Mouse (Mus musculus) forebrain, embryonic 14.5 days (tissue): ENCODE data around the gene Ank2. TPM values are rescaled to one million over a fixed set of nuclear protein-coding genes. Genes with fewer than 3 reads are reported as not detected.
A peak's percentile ranks its signal among the peaks of the same experiment; 100 is the strongest.

ENCODE experiments used
- ATAC-seq: fragments of 200-750 bp; cut with Nextera tagmentation; 2 replicates; pipeline ENCODE4 v1.8.0; 2017; ENCODE audit warnings: mild to moderate bottlenecking, moderate library complexity
- DNase-seq: peaks from one replicate; pipeline ENCODE4 v3.0.0-alpha.2; 2015; ENCODE audit warnings: low spot score
- H3K27ac ChIP-seq: fragments of 300-500 bp; sonication (generic); 2 replicates; pipeline ENCODE4 v1.5.1; 2014; ENCODE audit warnings: low read depth, mild to moderate bottlenecking, control low read depth, low read length, moderate library complexity
- H3K27me3 ChIP-seq: fragments of 300-500 bp; sonication (generic); replicated peaks from 2 replicates; pipeline ENCODE4 v1.6.1; 2014; ENCODE audit warnings: low read length, control low read depth, mixed read lengths; ENCODE audit not compliant: control insufficient read depth, insufficient read depth
- H3K36me3 ChIP-seq: fragments of 300-500 bp; sonication (generic); 2 replicates; pipeline ENCODE4 v1.6.1; 2014; ENCODE audit warnings: low read length, control low read depth; ENCODE audit not compliant: control insufficient read depth, insufficient read depth
- H3K4me1 ChIP-seq: fragments of 300-500 bp; sonication (generic); 2 replicates; pipeline ENCODE4 v1.6.1; 2014; ENCODE audit warnings: antibody characterized with exemption, low read length, control low read depth; ENCODE audit not compliant: control insufficient read depth, insufficient read depth
- H3K4me2 ChIP-seq: fragments of 300-500 bp; sonication (generic); 2 replicates; pipeline ENCODE4 v1.6.1; 2014; ENCODE audit warnings: mild to moderate bottlenecking, control low read depth, low read length
- H3K4me3 ChIP-seq: fragments of 300-500 bp; sonication (generic); 2 replicates; pipeline ENCODE4 v1.5.1; 2014; ENCODE audit warnings: low read depth, low read length, control low read depth
- H3K9ac ChIP-seq: fragments of 300-500 bp; sonication (generic); 2 replicates; pipeline ENCODE4 v1.6.1; 2014; ENCODE audit warnings: mild to moderate bottlenecking, low read length, control low read depth, moderate library complexity
- H3K9me3 ChIP-seq: fragments of 300-500 bp; sonication (generic); replicated peaks from 2 replicates; pipeline ENCODE4 v1.6.1; 2016; ENCODE audit warnings: low read length, control low read depth, mixed read lengths; ENCODE audit not compliant: control insufficient read depth
- whole genome bisulfite sequencing: fragments of 180-500 bp; shearing (Covaris S2); extraction: QIAGEN DNeasy Blood & Tissue Kit; methylation state at CpG from one replicate; pipeline ENCODE4 v1.1.7; 2014; 5-methylcytosine and 5-hydroxymethylcytosine counted together
- polyA plus RNA-seq: library from polyadenylated mRNA; unstranded; fragments of >200 nt; fragmentation: Nextera tagmentation; extraction: Ambion mirVana; gene quantifications from 2 replicates; pipeline ENCODE4 v1.2.1, GENCODE M21; 2014

Gene Ank2
- polyA plus RNA-seq, 1 experiment from 2014 or later: 61.8 TPM

DNA sequence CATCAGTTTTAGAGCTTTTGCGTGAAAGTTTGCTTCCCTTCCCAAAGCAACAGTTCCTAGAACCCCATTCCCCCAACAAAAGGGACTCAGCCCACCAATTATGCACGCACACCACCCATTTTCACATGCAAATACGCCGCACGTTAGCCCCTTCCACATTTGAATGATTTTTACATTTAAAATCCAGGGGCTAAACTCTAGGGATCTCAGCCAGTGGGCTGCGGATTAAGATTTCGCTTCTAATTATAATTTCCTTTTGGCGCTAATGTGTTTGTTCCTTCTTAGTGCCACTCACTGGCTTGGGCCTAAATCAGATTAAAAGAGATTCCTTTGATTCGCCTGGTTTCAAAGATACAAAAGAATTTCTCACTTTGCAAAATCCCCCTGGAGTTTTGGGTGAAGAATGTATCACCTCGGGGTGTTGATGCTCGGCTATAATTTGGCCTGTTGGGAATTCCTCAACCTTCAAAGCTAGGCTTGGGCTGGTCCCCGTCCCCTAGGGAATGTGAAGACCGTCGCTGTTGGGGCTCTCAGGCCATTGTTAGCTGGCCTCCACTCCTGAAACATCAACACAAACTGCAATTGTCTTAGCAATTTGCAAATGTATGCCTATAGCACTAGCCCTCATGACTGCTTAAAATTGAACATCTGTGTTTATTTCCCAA lies 35.2 kb downstream of the Ank2 start:
- H3K27ac ChIP-seq: no peak overlapping the region
- DNase-seq: peak; percentile 85
- H3K27me3 ChIP-seq: no peaks in the 10 kb centered on the region
- ATAC-seq: peak; percentile 83
- H3K9ac ChIP-seq: no peak overlapping the region
- WGBS: 4% methylated on average over 14 of the region's 14 CpGs
- H3K36me3 ChIP-seq: no peaks in the 10 kb centered on the region
- H3K9me3 ChIP-seq: no peaks in the 10 kb centered on the region
- H3K4me1 ChIP-seq: peaks cover 11% of the 10 kb centered on the region
- 0 out of 2 replicates have a peak overlapping the region, but pooled peaks have one; percentile 1 for H3K4me2 ChIP-seq
- no peak overlapping the region for H3K4me3 ChIP-seq

DNA sequence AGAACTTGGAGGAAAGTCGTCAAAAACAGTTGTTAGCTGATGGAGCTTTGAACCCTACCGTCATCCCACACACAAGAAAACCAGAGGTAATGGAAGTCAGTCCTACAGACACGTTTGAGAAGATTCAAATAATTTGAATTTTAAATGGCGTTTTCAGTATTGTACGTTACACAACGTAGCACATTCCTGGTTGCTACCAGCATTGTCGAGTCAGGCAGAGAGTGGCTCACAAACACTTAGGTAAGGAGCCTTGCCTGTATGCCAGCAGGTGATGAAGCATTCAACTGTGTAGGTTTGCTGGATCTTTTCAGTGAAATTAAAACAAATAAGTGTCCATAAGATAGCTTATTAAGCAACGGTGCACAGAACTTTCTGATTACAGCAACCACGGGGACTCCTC lies 36.0 kb downstream of the Ank2 start:
- Histone ChIP-seq H3K4me3 (no peak overlapping the region), H3K9me3 (no peaks in the 10 kb centered on the region), H3K4me2 (no peak overlapping the region), H3K36me3 (no peaks in the 10 kb centered on the region), H3K4me1 (peaks cover 11% of the 10 kb centered on the region), H3K9ac (no peak overlapping the region), H3K27ac (no peak overlapping the region), H3K27me3 (no peaks in the 10 kb centered on the region)
- 0 out of 2 replicates have a peak, but pooled peaks have one; percentile 9 for ATAC-seq
- DNase-seq: no peak
- 5% methylated on average over 9 of the region's 9 CpGs for WGBS

GRCm38 (mm10) chr3:127462413-127462812 lies 36.7 kb downstream of the Ank2 start:
- H3K4me2 ChIP-seq: no peak overlapping the region
- no peak overlapping the region for H3K27ac ChIP-seq
- no peaks in the 10 kb centered on the region for H3K9me3 ChIP-seq
- H3K36me3 ChIP-seq: no peaks in the 10 kb centered on the region
- DNase-seq: no peak
- peaks cover 11% of the 10 kb centered on the region for H3K4me1 ChIP-seq
- 67% methylated on average over 6 of the region's 6 CpGs for WGBS
- no peak overlapping the region for H3K9ac ChIP-seq
- no peak overlapping the region for H3K4me3 ChIP-seq
- ATAC-seq: no peak
- H3K27me3 ChIP-seq: no peaks in the 10 kb centered on the region

DNA sequence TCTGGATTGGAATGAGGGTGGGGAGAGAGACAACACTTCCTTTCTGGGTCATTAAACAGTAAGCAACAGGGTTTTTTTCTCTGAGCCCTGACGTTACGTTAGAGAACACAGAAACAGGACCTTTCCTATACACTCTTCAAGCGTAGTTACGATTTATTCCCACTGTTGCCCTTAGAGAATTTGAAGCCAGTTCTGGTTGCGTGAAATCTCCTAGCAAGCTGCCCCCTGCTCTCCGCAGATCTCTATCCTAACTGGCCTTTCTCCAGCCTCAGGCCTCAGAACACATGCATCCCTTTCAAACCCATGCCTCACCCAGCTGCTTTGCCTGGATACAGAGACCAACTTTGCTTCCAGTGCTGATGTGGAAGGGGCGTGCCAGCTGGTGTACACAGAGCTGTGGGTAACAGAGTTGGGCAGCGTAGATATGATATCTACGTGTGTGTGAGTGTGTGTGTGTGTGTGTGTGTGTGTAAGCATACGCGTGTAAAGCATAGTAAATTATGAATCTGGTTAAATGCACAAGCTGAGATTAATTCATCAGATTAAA lies 38.2 kb downstream of the Ank2 start:
- Histone ChIP-seq H3K27me3 (no peaks in the 10 kb centered on the region), H3K4me2 (no peak overlapping the region), H3K9me3 (no peaks in the 10 kb centered on the region), H3K4me3 (no peak overlapping the region), H3K36me3 (no peaks in the 10 kb centered on the region), H3K9ac (no peak overlapping the region), H3K4me1 (peaks cover 11% of the 10 kb centered on the region), H3K27ac (no peak overlapping the region)
- no peak for DNase-seq
- 61% methylated on average over 11 of the region's 11 CpGs for WGBS
- ATAC-seq: no peak

DNA sequence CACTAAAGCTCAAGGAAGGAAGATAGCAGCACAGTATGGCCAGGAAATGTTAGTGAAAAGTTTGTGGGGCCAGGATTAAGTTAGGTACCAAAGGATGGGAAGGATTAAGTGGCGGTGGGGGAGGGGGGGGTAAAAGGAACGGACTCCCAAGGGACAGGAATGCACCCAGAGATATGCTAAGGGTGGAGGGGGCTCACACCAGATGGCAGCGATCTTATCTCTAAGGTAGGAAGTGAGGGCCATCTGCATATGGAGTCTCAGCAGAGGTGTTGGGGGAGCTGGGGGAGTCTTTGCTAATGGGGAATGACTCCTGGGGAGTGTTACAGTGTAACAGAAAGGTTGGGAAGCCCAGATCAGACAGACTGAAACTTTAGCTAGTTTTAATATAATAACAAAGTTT lies 39.3 kb downstream of the Ank2 start:
- Histone ChIP-seq H3K4me1 (peaks cover 11% of the 10 kb centered on the region), H3K9me3 (no peaks in the 10 kb centered on the region), H3K4me3 (no peak overlapping the region), H3K27me3 (no peaks in the 10 kb centered on the region), H3K9ac (no peak overlapping the region), H3K27ac (no peak overlapping the region), H3K4me2 (no peak overlapping the region), H3K36me3 (no peaks in the 10 kb centered on the region)
- no peak for DNase-seq
- no peak for ATAC-seq
- WGBS: 37% methylated on average over 3 of the region's 3 CpGs

GRCm38 (mm10) chr3:127458925-127459324 lies 40.2 kb downstream of the Ank2 start:
- Histone ChIP-seq H3K27me3 (no peaks in the 10 kb centered on the region), H3K4me3 (no peak overlapping the region), H3K9me3 (no peaks in the 10 kb centered on the region), H3K4me2 (no peak overlapping the region), H3K36me3 (no peaks in the 10 kb centered on the region), H3K4me1 (peaks cover 7% of the 10 kb centered on the region; the same call in 1 of the 2 replicates), H3K9ac (no peak overlapping the region), H3K27ac (no peak overlapping the region)
- ATAC-seq (no peak), DNase-seq (no peak)
- 48% methylated on average over 11 of the region's 11 CpGs for WGBS

DNA sequence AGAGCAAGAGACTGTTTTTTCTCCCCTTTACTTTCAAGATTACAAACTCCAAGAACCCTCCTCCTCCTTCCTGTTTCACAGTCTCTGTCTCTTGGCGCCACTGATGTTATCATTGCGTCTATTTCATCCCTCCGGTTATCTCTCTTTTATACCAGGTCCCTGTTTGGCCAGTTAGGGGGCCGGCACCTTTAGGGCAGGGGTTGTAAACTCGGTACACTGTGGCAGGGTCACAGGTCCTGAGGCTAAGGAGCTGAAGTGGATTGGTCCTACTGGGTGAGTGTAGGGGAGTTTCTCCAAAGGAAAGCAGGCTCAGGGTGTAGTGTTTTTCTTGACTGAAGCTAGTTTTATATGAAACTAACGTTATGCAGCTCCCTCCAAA lies 40.7 kb downstream of the Ank2 start:
- Histone ChIP-seq H3K9ac (no peak overlapping the region), H3K4me3 (no peak overlapping the region), H3K36me3 (no peaks in the 10 kb centered on the region), H3K27ac (no peak overlapping the region), H3K4me2 (no peak overlapping the region), H3K27me3 (no peaks in the 10 kb centered on the region), H3K9me3 (no peaks in the 10 kb centered on the region), H3K4me1 (peaks cover 7% of the 10 kb centered on the region; the same call in 1 of the 2 replicates)
- ATAC-seq: no peak
- DNase-seq: no peak
- WGBS: 67% methylated on average over 6 of the region's 6 CpGs

DNA sequence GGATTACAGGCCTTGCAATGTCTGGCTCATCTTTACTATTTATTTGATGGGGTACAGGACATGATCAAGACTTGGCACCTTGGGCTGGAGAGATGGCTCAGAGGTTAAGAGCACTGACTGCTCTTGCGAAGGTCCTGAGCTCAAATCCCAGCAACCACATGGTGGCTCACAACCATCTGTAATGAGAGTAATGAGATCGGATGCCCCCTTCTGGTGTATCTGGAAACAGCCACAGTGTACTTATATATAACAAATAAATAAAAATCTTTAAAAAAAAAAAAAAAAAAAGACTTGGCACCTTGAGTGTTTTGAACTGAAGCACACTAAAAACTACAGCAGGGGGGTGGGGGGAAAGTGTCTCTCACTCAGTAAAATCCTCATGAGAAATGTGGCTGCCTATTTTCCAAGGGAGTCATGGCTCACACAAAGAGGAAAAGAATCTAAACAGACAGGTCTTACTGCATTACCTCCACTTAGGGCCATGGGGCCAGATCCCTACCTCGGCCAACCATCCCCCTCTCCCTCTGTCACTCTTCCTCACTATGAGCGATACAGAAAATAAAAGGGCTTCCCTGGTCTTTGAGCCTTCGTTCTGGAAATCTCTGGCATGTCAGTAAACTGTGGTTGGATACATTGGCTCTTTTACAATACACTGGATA lies 41.3 kb downstream of the Ank2 start:
- Histone ChIP-seq H3K4me2 (no peak overlapping the region), H3K9me3 (no peaks in the 10 kb centered on the region), H3K27me3 (no peaks in the 10 kb centered on the region), H3K9ac (no peak overlapping the region), H3K36me3 (no peaks in the 10 kb centered on the region), H3K4me1 (peaks cover 3% of the 10 kb centered on the region; the same call in 1 of the 2 replicates), H3K27ac (no peak overlapping the region), H3K4me3 (no peak overlapping the region)
- ATAC-seq (no peak), DNase-seq (peak; percentile 38)
- WGBS: 44% methylated on average over 5 of the region's 5 CpGs

- WGBS: 56% methylated on average over 4 of the region's 4 CpGs
- H3K27me3 ChIP-seq: no peaks in the 10 kb centered on the region
- H3K4me1 ChIP-seq: no peaks in the 10 kb centered on the region
- DNase-seq (peak; percentile 57), ATAC-seq (no peak)
- no peak overlapping the region for H3K4me2 ChIP-seq
- no peak overlapping the region for H3K4me3 ChIP-seq
- H3K36me3 ChIP-seq: no peaks in the 10 kb centered on the region
- H3K27ac ChIP-seq: no peak overlapping the region
- H3K9me3 ChIP-seq: no peaks in the 10 kb centered on the region
- no peak overlapping the region for H3K9ac ChIP-seq
Measured at GRCm38 (mm10) chr3:127453738-127454137, 45.4 kb downstream of the Ank2 start.
